Mouse (Mus musculus) lung, postnatal 0 days (tissue): ENCODE measurements at regions not wholly inside any gene's neighbourhood (a gene's known extent, or its start where the extent isn't known, plus 50 kb on each side); places are given as distances from the start of the nearest gene placed in this dataset.

Experiments used
- ATAC-seq: fragments of 200-750 bp; cut with Nextera tagmentation; 2 replicates; pipeline ENCODE4 v1.8.0; 2017; ENCODE audit warnings: moderate library complexity
- DNase-seq: peaks from one replicate; pipeline ENCODE4 v3.0.0-alpha.2; 2016; ENCODE audit warnings: low spot score
- H3K27ac ChIP-seq: fragments of 300-500 bp; sonication (generic); 2 replicates; pipeline ENCODE4 v1.5.1; 2014; ENCODE audit warnings: antibody characterized with exemption, mild to moderate bottlenecking, low read length, mixed read lengths
- H3K27me3 ChIP-seq: fragments of 300-500 bp; sonication (generic); replicated peaks from 2 replicates; pipeline ENCODE4 v1.6.1; 2014; ENCODE audit warnings: low read length, mixed read lengths; ENCODE audit not compliant: insufficient read depth
- H3K36me3 ChIP-seq: fragments of 300-500 bp; sonication (generic); 2 replicates; pipeline ENCODE4 v1.6.1; 2014; ENCODE audit warnings: low read length, mixed read lengths; ENCODE audit not compliant: insufficient read depth
- H3K4me1 ChIP-seq: fragments of 300-500 bp; sonication (generic); 2 replicates; pipeline ENCODE4 v1.6.1; 2014; ENCODE audit warnings: antibody characterized with exemption, low read depth, low read length, mixed read lengths; ENCODE audit not compliant: insufficient read depth
- H3K4me2 ChIP-seq: fragments of 300-500 bp; sonication (generic); replicated peaks from 2 replicates; pipeline ENCODE4 v1.6.1; 2014; ENCODE audit warnings: low read depth, mild to moderate bottlenecking, low read length, moderate library complexity, mixed read lengths
- H3K4me3 ChIP-seq: fragments of 300-500 bp; sonication (generic); 2 replicates; pipeline ENCODE4 v1.5.1; 2014; ENCODE audit warnings: low read depth, low read length
- H3K9ac ChIP-seq: fragments of 300-500 bp; sonication (generic); replicated peaks from 2 replicates; pipeline ENCODE4 v1.6.1; 2014; ENCODE audit warnings: low read depth, mild to moderate bottlenecking
- H3K9me3 ChIP-seq: fragments of 300-500 bp; sonication (generic); 2 replicates; pipeline ENCODE4 v1.6.1; 2016; ENCODE audit warnings: low read length, mixed read lengths
- CTCF ChIP-seq: IDR thresholded peaks from 2 replicates; pipeline ENCODE4 v1.5.1; 2016; ENCODE audit warnings: antibody characterized with exemption, mild to moderate bottlenecking
- EP300 ChIP-seq: IDR thresholded peaks from 2 replicates; pipeline ENCODE4 v1.6.1; 2016; ENCODE audit warnings: antibody characterized with exemption, mild to moderate bottlenecking, control low read depth
- WGBS: fragments of 180-500 bp; shearing (Covaris S2); extraction: QIAGEN DNeasy Blood & Tissue Kit; methylation state at CpG from one replicate; pipeline ENCODE4 v1.1.7; 2014; 5-methylcytosine and 5-hydroxymethylcytosine counted together

DNA sequence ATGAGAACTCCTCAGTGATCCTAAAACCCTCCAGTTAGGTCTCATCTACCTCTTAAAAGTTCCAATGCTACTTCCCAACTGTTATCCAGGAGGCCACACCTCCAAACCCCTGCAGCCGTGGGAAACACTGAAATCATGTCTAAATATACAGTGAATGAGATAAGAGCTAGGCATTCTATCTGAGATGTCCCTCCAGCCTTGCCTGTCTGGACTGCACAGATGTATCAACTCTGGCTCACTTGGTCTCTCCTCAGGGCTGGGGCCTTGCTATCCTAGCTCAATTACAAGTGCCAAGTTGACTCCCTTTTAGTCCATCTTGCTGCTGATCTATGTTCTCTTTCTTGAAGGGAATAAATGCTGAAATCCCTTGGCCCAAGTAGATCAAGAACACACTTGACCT is 326.3 kb upstream of the Rsrc1 start:
- H3K27ac ChIP-seq = no peak overlapping the region
- 13% methylated on average over 1 of the region's 1 CpGs for WGBS
- H3K4me2 ChIP-seq = no peak overlapping the region
- H3K36me3 ChIP-seq = no peaks in the 10 kb centered on the region
- ATAC-seq (no peak), DNase-seq (no peak)
- no peaks in the 10 kb centered on the region for H3K4me1 ChIP-seq
- H3K9ac ChIP-seq = no peak overlapping the region
- H3K4me3 ChIP-seq = no peak overlapping the region
- TF ChIP-seq EP300 (no peak), CTCF (no peak)
- H3K9me3 ChIP-seq = no peaks in the 10 kb centered on the region
- H3K27me3 ChIP-seq = no peaks in the 10 kb centered on the region

- DNase-seq (no peak), ATAC-seq (no peak)
- H3K9ac ChIP-seq = no peak overlapping the region
- no peaks in the 10 kb centered on the region for H3K4me1 ChIP-seq
- no peak overlapping the region for H3K4me2 ChIP-seq
- H3K36me3 ChIP-seq = no peaks in the 10 kb centered on the region
- H3K4me3 ChIP-seq = no peak overlapping the region
- H3K27ac ChIP-seq = no peak overlapping the region
- no peak for TF ChIP-seq CTCF
- TF ChIP-seq EP300 = no peak
- H3K9me3 ChIP-seq = no peaks in the 10 kb centered on the region
- H3K27me3 ChIP-seq = no peaks in the 10 kb centered on the region
- WGBS = 77% methylated on average over 5 of the region's 5 CpGs
Observed at GRCm38 (mm10) chr3:66656458-66656857, 324.7 kb upstream of the Rsrc1 start.

DNA sequence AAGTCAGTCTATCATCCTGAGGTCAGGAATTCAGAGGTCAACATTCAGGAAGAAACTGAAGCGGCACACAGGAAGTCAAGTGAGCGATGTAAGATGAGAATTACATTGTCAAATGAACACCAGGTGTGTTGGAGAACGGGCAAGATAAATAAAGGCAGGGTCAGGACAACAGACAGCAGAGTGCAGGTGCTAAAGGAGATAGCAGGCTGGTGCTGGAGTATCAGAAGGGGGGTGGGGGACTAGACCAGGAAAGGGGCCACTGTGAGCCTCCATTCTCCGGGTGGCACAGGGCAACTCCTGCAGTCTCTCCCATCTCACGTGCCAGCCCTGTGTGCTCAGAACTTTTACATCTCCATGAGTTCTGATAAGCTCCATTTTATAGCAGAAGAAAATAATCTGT is 320.6 kb upstream of the Rsrc1 start:
- Histone ChIP-seq H3K9ac (no peak overlapping the region), H3K27ac (no peak overlapping the region), H3K4me1 (no peaks in the 10 kb centered on the region), H3K36me3 (no peaks in the 10 kb centered on the region), H3K9me3 (no peaks in the 10 kb centered on the region), H3K4me2 (no peak overlapping the region), H3K27me3 (no peaks in the 10 kb centered on the region), H3K4me3 (no peak overlapping the region)
- WGBS = 15% methylated on average over 5 of the region's 5 CpGs
- TF ChIP-seq CTCF (no peak), EP300 (no peak)
- DNase-seq = no peak
- ATAC-seq = no peak

DNA sequence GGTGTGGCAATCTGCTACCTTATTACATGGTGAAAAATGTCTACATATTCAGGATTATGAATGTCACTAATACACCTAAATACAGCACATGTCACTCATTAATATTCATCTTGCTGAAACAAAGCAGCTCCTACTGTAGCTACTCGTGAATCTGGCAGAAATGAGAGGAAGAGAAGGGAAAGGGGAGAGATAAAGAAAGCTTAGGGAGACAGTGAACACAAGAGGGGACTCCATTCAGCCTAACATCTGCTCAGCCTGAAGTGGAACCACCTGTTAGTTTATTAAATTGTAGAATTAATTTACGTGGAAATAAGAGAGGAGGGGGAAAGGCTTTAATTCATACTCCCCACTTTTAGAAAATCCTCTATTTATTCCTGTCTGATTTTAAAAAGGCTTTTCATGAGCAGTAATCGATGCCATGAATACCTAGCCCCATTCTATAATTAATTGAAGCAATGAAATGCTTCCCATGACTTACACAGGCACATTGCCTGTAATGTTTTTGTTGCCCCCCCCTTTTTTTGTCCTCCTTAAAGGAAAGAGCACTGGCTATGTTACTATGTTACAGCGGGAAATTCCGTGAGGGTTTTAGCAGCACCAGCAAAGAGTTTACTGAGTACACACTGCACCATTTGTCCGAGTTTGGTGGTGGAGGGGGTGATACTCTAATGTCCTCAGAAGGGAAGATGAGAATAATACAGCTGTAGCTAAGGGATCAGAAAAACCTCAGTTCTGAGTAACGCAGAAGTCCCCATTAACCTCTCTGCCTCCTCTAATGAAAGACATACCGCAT is 319.2 kb upstream of the Rsrc1 start:
- WGBS = 72% methylated on average over 8 of the region's 8 CpGs
- H3K4me1 ChIP-seq = no peaks in the 10 kb centered on the region
- H3K36me3 ChIP-seq = no peaks in the 10 kb centered on the region

GRCm38 (mm10) chr3:66683589-66684286 is 297.5 kb upstream of the Rsrc1 start:
- Histone ChIP-seq H3K4me1 (no peaks in the 10 kb centered on the region), H3K4me2 (no peak overlapping the region), H3K27me3 (no peaks in the 10 kb centered on the region), H3K4me3 (no peak overlapping the region), H3K9ac (no peak overlapping the region), H3K36me3 (no peaks in the 10 kb centered on the region), H3K9me3 (no peaks in the 10 kb centered on the region), H3K27ac (no peak overlapping the region)
- ATAC-seq = no peak
- no peak for DNase-seq
- TF ChIP-seq CTCF (no peak), EP300 (no peak)
- whole genome bisulfite sequencing = 51% methylated on average over 8 of the region's 8 CpGs

More for the DNA sequence above, 319.2 kb upstream of the Rsrc1 start:
- DNase-seq = no peak
- TF ChIP-seq EP300 (no peak), CTCF (no peak)
- Histone ChIP-seq H3K27me3 (no peaks in the 10 kb centered on the region), H3K4me3 (no peak overlapping the region), H3K9ac (no peak overlapping the region), H3K27ac (no peak overlapping the region), H3K4me2 (no peak overlapping the region), H3K9me3 (no peaks in the 10 kb centered on the region)
- ATAC-seq = no peak

GRCm38 (mm10) chr3:66684287-66684903 is 296.8 kb upstream of the Rsrc1 start:
- H3K4me1 ChIP-seq = no peaks in the 10 kb centered on the region
- no peak overlapping the region for H3K4me2 ChIP-seq
- no peaks in the 10 kb centered on the region for H3K9me3 ChIP-seq
- H3K36me3 ChIP-seq = no peaks in the 10 kb centered on the region
- no peak for DNase-seq
- TF ChIP-seq CTCF (no peak), EP300 (no peak)
- no peak overlapping the region for H3K27ac ChIP-seq
- WGBS = 71% methylated on average over 5 of the region's 5 CpGs
- H3K4me3 ChIP-seq = no peak overlapping the region
- no peaks in the 10 kb centered on the region for H3K27me3 ChIP-seq
- no peak overlapping the region for H3K9ac ChIP-seq
- no peak for ATAC-seq
